Mouse (Mus musculus) heart, embryonic 14.5 days (tissue): ENCODE results near the gene Dnajc10. TPM values are rescaled to one million over a fixed set of nuclear protein-coding genes. Genes with fewer than 3 reads are reported as not detected.

Source experiments
- ATAC-seq: fragments of 200-750 bp; cut with Nextera tagmentation; 2 replicates; pipeline ENCODE4 v1.8.0; 2017; ENCODE audit warnings: low read depth, moderate TSS enrichment; ENCODE audit not compliant: insufficient number of reproducible peaks, insufficient read depth, low FRiP score
- H3K27ac ChIP-seq, 2 experiments: fragments of 200-500 bp in 1 of 2; fragments of 300-500 bp in 1 of 2; sonication (generic) in 1 of 2; replicated peaks in 1 of 2; 2 replicates each; pipeline ENCODE4 v1.5.1; 2012 to 2014; ENCODE audit warnings: low read depth in 2 of 2, low read length in 2 of 2, control low read depth in 1 of 2, mild to moderate bottlenecking in 1 of 2, mixed read lengths in 1 of 2; ENCODE audit not compliant: control insufficient read depth in 1 of 2, insufficient read depth in 1 of 2
- H3K27me3 ChIP-seq: fragments of 300-500 bp; sonication (generic); 2 replicates; pipeline ENCODE4 v1.6.1; 2014; ENCODE audit warnings: mild to moderate bottlenecking, low read length, control low read depth; ENCODE audit not compliant: control insufficient read depth, insufficient read depth
- H3K36me3 ChIP-seq: fragments of 300-500 bp; sonication (generic); 2 replicates; pipeline ENCODE4 v1.6.1; 2014; ENCODE audit warnings: mild to moderate bottlenecking, control low read depth, low read length, mixed read lengths; ENCODE audit not compliant: control insufficient read depth, insufficient read depth
- H3K4me1 ChIP-seq, 2 experiments: fragments of 200-500 bp in 1 of 2; fragments of 300-500 bp in 1 of 2; sonication (generic) in 1 of 2; 2 replicates each; pipeline ENCODE4 v1.6.1; 2012 to 2014; ENCODE audit warnings: low read length in 2 of 2, control low read depth in 1 of 2, mixed read lengths in 1 of 2; ENCODE audit not compliant: control insufficient read depth in 2 of 2, insufficient read depth in 2 of 2
- H3K4me2 ChIP-seq: fragments of 300-500 bp; sonication (generic); 2 replicates; pipeline ENCODE4 v1.6.1; 2014; ENCODE audit warnings: mild to moderate bottlenecking, low read length
- H3K4me3 ChIP-seq, 2 experiments: fragments of 200-500 bp in 1 of 2; fragments of 300-500 bp in 1 of 2; sonication (generic) in 1 of 2; 2 replicates each; pipeline ENCODE4 v1.5.1; 2012 to 2014; ENCODE audit warnings: low read length in 2 of 2, mild to moderate bottlenecking in 2 of 2, control low read depth in 1 of 2, low read depth in 1 of 2, moderate library complexity in 1 of 2; ENCODE audit not compliant: control insufficient read depth in 1 of 2, insufficient read depth in 1 of 2
- H3K9ac ChIP-seq: fragments of 300-500 bp; sonication (generic); 2 replicates; pipeline ENCODE4 v1.6.1; 2014; ENCODE audit warnings: mild to moderate bottlenecking, low read length
- H3K9me3 ChIP-seq: fragments of 300-500 bp; sonication (generic); 2 replicates; pipeline ENCODE4 v1.6.1; 2016; ENCODE audit warnings: low read length, control low read depth; ENCODE audit not compliant: control insufficient read depth
- WGBS: fragments of 180-500 bp; shearing (Covaris S2); extraction: QIAGEN DNeasy Blood & Tissue Kit; methylation state at CpG from one replicate; pipeline ENCODE4 v1.1.7; 2014; 5-methylcytosine and 5-hydroxymethylcytosine counted together
- polyA plus RNA-seq: library from polyadenylated mRNA; unstranded; fragments of >200 nt; fragmentation: Nextera tagmentation; extraction: Ambion mirVana; gene quantifications from 2 replicates; pipeline ENCODE4 v1.2.1, GENCODE M21; 2014

Gene Dnajc10
- polyA plus RNA-seq, 1 experiment from 2014 or later, result 57.4 TPM

GRCm38 (mm10) chr2:80340537-80340936, 25.3 kb downstream of the Dnajc10 start:
- no peak overlapping the region for H3K9ac ChIP-seq
- no peak overlapping the region for H3K4me3 ChIP-seq
- no peaks in the 10 kb centered on the region for H3K4me1 ChIP-seq
- peaks cover 91% of the 10 kb centered on the region for H3K36me3 ChIP-seq
- H3K27me3 ChIP-seq, result no peaks in the 10 kb centered on the region
- no peak overlapping the region for H3K4me2 ChIP-seq
- WGBS, result 92% methylated on average over 9 of the region's 9 CpGs
- H3K27ac ChIP-seq, result no peak overlapping the region
- no peaks in the 10 kb centered on the region for H3K9me3 ChIP-seq
- ATAC-seq, result no peak

GRCm38 (mm10) chr2:80354531-80354930, 39.3 kb downstream of the Dnajc10 start:
- no peak for ATAC-seq
- Histone ChIP-seq H3K36me3 (peaks cover 51% of the 10 kb centered on the region), H3K4me2 (no peak overlapping the region), H3K4me3 (no peak overlapping the region), H3K27me3 (no peaks in the 10 kb centered on the region), H3K4me1 (peaks cover 0 to 3% of the 10 kb centered on the region in 2 experiments; a peak in 2 of 4 replicates), H3K9me3 (no peaks in the 10 kb centered on the region), H3K9ac (no peak overlapping the region), H3K27ac (no peak overlapping the region)
- 83% methylated on average over 4 of the region's 4 CpGs for WGBS

GRCm38 (mm10) chr2:80356656-80357231, 41.5 kb downstream of the Dnajc10 start:
- Histone ChIP-seq H3K36me3 (peaks cover 31% of the 10 kb centered on the region), H3K9me3 (no peaks in the 10 kb centered on the region), H3K27ac (no peak overlapping the region), H3K4me2 (no peak overlapping the region), H3K27me3 (no peaks in the 10 kb centered on the region), H3K9ac (no peak overlapping the region), H3K4me3 (no peak overlapping the region), H3K4me1 (peaks cover 0 to 3% of the 10 kb centered on the region in 2 experiments; a peak in 2 of 4 replicates)
- WGBS, result 51% methylated on average over 8 of the region's 8 CpGs
- ATAC-seq, result no peak

GRCm38 (mm10) chr2:80371458-80371857, 56.2 kb downstream of the Dnajc10 start:
- Histone ChIP-seq H3K4me1 (no peaks in the 10 kb centered on the region), H3K36me3 (no peaks in the 10 kb centered on the region), H3K27ac (no peak overlapping the region), H3K4me3 (no peak overlapping the region), H3K4me2 (no peak overlapping the region), H3K9me3 (no peaks in the 10 kb centered on the region), H3K9ac (no peak overlapping the region), H3K27me3 (no peaks in the 10 kb centered on the region)
- no peak for ATAC-seq
- WGBS, result 78% methylated on average over 8 of the region's 8 CpGs

- Histone ChIP-seq H3K4me2 (no peak overlapping the region), H3K9me3 (no peaks in the 10 kb centered on the region), H3K36me3 (no peaks in the 10 kb centered on the region)
Observed at GRCm38 (mm10) chr2:80374892-80375291, 59.6 kb downstream of the Dnajc10 start.

GRCm38 (mm10) chr2:80379848-80380247, 64.6 kb downstream of the Dnajc10 start:
- Histone ChIP-seq H3K4me3 (no peak overlapping the region), H3K4me1 (no peaks in the 10 kb centered on the region), H3K27me3 (no peaks in the 10 kb centered on the region), H3K36me3 (no peaks in the 10 kb centered on the region), H3K9ac (no peak overlapping the region), H3K4me2 (no peak overlapping the region), H3K27ac (no peak overlapping the region), H3K9me3 (no peaks in the 10 kb centered on the region)
- 91% methylated on average over 5 of the region's 5 CpGs for WGBS
- ATAC-seq, result no peak

More at GRCm38 (mm10) chr2:80374892-80375291, 59.6 kb downstream of the Dnajc10 start:
- H3K9ac ChIP-seq, result no peak overlapping the region
- no peaks in the 10 kb centered on the region for H3K4me1 ChIP-seq
- no peak overlapping the region for H3K27ac ChIP-seq
- H3K27me3 ChIP-seq, result no peaks in the 10 kb centered on the region
- H3K4me3 ChIP-seq, result no peak overlapping the region
- no peak for ATAC-seq

GRCm38 (mm10) chr2:80384447-80384846, 69.2 kb downstream of the Dnajc10 start:
- no peak overlapping the region for H3K9ac ChIP-seq
- no peak overlapping the region for H3K4me2 ChIP-seq
- no peaks in the 10 kb centered on the region for H3K27me3 ChIP-seq
- 34% methylated on average over 4 of the region's 4 CpGs for WGBS
- no peaks in the 10 kb centered on the region for H3K9me3 ChIP-seq
- peaks cover 3 to 7% of the 10 kb centered on the region in 2 experiments; a peak in 3 of 4 replicates for H3K4me1 ChIP-seq
- ATAC-seq, result no peak
- no peaks in the 10 kb centered on the region for H3K36me3 ChIP-seq
- H3K4me3 ChIP-seq, result no peak overlapping the region
- no peak overlapping the region for H3K27ac ChIP-seq

GRCm38 (mm10) chr2:80386255-80386654, 71.0 kb downstream of the Dnajc10 start:
- Histone ChIP-seq H3K36me3 (no peaks in the 10 kb centered on the region), H3K27ac (no peak overlapping the region), H3K9me3 (no peaks in the 10 kb centered on the region), H3K4me2 (no peak overlapping the region), H3K4me3 (no peak overlapping the region), H3K4me1 (peaks cover 3 to 7% of the 10 kb centered on the region in 2 experiments; a peak in 3 of 4 replicates), H3K27me3 (no peaks in the 10 kb centered on the region), H3K9ac (no peak overlapping the region)
- no peak for ATAC-seq
- 91% methylated on average over 2 of the region's 2 CpGs for WGBS
